In genomic region chr11:93985265-93985664, GRCm38 (mm10) we compare ENCODE assay signal across 22 mouse cellular contexts.
"Had no signal": no experiment of that assay in that cellular context is flagged by ENCODE, and none has a peak within 500 bp of the region (broad histone marks: within the 10 kb centered on the region; RNA-seq: fewer than 3 reads in every experiment).

No protein-coding gene starts in this region.

- H3K9ac ChIP-seq: heart, embryonic 13.5 days; heart, embryonic 15.5 days; hindbrain, embryonic 12.5 days; hindbrain, embryonic 14.5 days; intestine, embryonic 15.5 days; limb, embryonic 12.5 days; liver, embryonic 13.5 days had no signal

- DNase-seq: gastrocnemius, postnatal 10 days; gastrocnemius, postnatal 25 days; heart, adult 2 months; heart, postnatal 14 days; heart, postnatal 4 days; kidney, adult 18-20 months; kidney, adult 8-10 months; kidney, postnatal 10 days; kidney, postnatal 25 days; kidney, postnatal 4 days; liver; liver, embryonic 13.5 days had no signal

- H3K27me3 ChIP-seq: heart, embryonic 13.5 days; heart, embryonic 15.5 days; hindbrain, embryonic 12.5 days; intestine, embryonic 15.5 days; limb, embryonic 12.5 days; liver, embryonic 13.5 days had no signal

- H3K36me3 ChIP-seq: heart, embryonic 13.5 days; heart, embryonic 15.5 days; hindbrain, embryonic 10.5 days; hindbrain, embryonic 12.5 days; intestine, embryonic 15.5 days; limb, embryonic 10.5 days; limb, embryonic 12.5 days; liver, embryonic 13.5 days had no signal

- H3K4me1 ChIP-seq: hindbrain, embryonic 10.5 days; hindbrain, embryonic 12.5 days; intestine, embryonic 15.5 days; limb, embryonic 10.5 days; limb, embryonic 12.5 days had no signal

- H3K9me3 ChIP-seq: heart, embryonic 13.5 days; heart, embryonic 15.5 days; hindbrain, embryonic 10.5 days; hindbrain, embryonic 12.5 days; intestine, embryonic 15.5 days; limb, embryonic 10.5 days; limb, embryonic 12.5 days; liver, embryonic 13.5 days had no signal

- H3K4me3 ChIP-seq: heart, adult 2 months; heart, embryonic 13.5 days; heart, embryonic 15.5 days; hindbrain, embryonic 10.5 days; hindbrain, embryonic 12.5 days; intestine, embryonic 15.5 days; layer of hippocampus, adult 2 months; left cerebral cortex, adult 2 months; limb, embryonic 10.5 days; limb, embryonic 12.5 days; liver, embryonic 13.5 days had no signal

- H3K27ac ChIP-seq: heart, adult 2 months; heart, embryonic 13.5 days; heart, embryonic 15.5 days; hindbrain, embryonic 10.5 days; hindbrain, embryonic 12.5 days; hindbrain, embryonic 14.5 days; intestine, embryonic 15.5 days; layer of hippocampus, adult 2 months; left cerebral cortex, adult 2 months; limb, embryonic 10.5 days; limb, embryonic 12.5 days; liver, embryonic 13.5 days had no signal
